Mouse (Mus musculus) layer of hippocampus, adult 9-11 months (tissue): ENCODE measurements at regions not wholly inside any gene's neighbourhood (a gene's known extent, or its start where the extent isn't known, plus 50 kb on each side); places are given as distances from the start of the nearest gene placed in this dataset.
A peak's percentile ranks its signal among the peaks of the same experiment; 100 is the strongest.
"Not testable (repeated sequence)": the region's sequence is repeated elsewhere in the genome, so short reads cannot be mapped to it uniquely, and the experiment has no call there.

Experiments used
- DNase-seq: peaks from one replicate; pipeline ENCODE4 v3.0.0; 2022

DNA sequence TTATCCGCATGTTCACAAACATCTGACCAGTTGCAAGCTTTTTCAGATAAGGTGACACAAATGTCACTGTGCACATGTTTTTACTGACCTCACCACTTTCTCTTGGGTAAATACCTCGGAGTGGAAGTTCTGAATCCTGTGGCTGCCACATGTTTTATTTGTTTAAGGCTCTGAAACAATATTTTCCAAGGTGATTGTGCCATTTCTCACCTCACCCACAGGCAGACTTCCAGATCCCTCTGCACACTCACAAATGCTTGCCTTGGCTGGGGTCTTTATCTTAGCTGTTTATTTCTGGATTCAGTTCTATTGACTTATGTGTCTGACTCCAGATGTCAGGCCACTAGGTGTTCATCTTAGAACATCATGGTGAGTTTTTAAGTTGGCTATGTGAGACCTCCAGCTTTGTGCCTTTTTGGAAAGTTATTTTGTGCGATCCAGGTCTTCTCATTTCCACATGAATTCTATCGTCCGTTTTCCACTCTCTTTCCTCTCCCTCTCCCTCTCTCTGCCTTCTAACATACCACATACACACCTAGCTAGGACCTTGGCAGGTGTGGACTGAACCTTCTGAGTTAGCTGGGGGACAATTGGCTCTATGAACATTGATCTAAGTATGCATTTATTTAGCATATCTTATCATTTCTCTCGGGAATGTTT is 133.6 kb downstream of the Dll1 start:
- DNase-seq: no peak

DNA sequence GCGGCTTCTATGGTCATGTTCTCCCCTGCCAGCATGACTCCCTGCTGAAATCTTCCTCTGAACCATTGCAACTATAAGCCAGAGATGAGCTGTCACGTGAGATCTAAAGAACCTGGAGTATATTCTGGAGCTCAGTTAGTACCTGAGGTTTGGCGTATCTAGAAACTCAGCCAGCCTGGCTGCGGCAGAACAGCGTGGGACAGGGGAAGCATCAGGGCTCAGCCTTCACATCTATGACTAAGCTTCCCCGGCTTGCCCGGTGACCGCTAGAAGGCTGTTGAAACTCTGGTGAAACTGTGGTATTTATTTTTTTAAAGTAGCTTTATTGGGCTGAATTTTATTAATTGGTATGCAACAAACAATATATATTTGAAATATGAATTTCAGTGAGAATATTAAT is 134.3 kb downstream of the Dll1 start:
- no peak for DNase-seq

DNA sequence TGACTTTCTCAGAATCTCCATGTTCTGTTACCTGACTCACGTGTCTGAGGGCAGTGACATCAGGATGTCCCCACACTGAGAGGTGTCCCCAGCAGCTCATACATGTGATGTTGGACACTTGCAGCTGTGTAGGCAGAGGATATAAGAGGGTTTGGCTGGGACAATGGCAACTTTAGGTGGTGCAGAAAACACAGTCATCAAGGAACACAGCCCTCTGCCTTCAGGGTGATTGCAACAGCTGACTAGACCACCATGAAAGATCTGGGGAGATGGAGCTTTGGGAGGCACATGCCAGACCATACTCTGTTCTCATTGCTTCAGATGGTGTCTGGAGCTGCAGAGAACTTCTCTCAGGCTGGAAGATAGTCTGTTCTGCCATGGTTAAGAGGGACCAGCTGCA is 135.2 kb downstream of the Dll1 start:
- no peak for DNase-seq

DNA sequence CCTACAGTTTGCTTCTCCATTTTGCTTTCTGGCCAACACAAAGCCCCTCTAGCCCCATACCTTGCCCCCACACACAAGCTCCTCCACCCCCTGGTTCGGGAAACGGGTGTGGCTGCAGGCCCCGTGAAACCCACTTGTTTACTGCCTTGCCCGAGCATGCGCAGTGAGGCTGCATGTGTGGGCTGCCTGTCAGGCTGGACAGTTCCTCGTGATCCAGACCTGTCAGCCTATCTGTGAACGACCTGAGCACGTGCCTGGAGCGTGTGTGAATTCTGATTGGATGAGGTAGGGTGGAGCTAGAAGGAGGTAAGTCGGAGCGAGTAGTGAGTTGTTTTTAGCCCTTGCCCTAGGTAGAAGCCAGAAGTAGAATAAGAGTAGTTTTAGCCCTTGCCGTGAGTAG is 136.0 kb downstream of the Dll1 start:
- not testable (repeated sequence) for DNase-seq

DNA sequence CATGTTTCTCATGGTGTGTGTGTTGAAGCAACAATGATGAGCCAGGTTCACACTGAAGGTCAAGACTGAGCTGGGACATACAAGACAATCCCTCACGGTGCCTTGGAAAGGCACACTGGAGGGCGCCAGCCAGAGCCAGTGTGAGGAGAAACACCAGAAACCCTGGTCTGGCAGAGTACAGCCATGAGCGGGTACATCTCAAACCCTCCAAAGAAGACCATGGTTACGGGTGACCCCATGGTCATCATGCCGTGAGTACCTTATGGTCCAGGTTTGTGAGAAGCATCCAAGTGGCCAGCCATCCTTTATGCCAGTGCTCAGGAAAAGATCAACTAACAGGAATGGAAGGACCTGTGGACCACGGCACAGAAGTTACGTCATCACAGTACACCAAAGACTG is 136.7 kb downstream of the Dll1 start:
- no peak for DNase-seq

DNA sequence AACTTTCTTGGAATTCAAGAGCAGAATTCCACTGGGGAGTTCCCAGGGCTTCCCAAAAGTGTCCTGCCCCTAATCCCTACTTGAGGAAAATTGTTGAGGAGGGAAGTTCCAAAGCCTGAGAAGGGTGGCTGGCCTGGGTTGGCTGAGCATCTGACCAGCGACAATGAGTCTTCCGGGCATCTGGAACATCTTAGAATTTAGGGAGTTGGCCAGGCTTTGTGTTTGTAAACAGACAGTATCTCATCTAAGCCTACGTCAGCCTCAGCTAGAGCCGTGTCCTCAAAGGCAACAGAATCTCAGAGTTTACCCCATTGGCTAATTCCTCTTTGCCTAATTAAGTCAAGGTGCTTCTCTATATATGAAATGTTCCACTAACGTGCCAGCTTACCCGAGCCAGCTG is 141.6 kb downstream of the Dll1 start:
- DNase-seq: no peak

DNA sequence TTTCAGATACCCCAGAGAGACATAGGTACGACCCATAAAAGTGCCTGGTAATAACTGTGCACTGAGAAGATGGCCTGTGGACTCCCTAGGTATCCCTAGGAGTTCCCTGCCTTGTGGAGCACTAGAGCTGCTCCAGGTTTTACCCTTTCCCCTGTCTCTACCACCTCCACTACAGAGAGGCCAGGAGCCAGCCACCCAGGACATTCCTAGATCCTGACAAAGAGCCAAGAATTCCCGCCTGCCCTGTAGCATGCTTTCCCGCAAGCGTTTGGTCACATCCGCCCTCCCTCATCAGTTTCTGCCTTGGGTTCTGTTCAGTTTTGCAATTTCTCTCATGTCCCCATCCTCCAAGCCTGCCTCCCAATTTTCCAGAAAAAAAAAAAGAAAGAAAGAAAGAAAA is 145.5 kb downstream of the Dll1 start:
- no peak for DNase-seq

DNA sequence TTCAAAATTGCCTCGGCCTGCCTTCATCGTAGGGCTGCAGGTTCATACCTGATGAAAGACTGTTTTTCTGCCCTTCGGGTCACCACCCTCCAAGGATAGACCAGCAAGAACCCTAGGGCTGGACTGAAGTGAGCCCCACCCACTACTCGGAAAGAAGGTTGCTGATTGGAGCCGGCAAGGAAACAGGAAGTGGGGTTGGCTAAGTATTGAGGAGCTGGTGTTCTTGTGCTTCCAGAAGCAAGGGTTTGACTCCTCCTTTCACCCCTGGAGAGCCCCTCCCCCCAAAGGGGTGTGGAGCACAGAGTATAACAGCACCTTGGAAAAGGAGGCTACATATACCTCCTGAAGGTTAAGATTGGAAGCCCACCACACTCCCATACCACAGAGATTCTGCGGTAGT is 147.5 kb downstream of the Dll1 start:
- DNase-seq: no peak

DNA sequence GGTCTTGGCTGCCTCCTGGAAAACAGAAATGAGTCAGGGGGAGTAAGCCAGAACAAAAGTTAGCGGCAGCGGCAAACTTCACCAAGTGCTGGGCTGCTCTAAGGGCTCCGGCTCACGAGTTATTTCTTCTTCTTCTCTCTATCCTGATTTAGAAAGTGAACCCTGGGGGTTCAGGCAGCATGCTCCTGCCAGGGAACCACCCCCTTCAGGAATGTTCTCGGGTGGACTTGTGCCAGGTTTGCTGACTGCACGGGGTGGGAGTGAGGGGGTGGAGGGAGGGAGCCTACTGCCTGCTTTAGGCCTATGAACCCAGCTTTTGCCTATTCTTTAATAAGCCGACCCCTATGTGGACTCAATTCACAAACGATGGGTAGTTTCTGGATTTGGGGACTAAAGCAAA is 148.6 kb downstream of the Dll1 start:
- DNase-seq: no peak

DNA sequence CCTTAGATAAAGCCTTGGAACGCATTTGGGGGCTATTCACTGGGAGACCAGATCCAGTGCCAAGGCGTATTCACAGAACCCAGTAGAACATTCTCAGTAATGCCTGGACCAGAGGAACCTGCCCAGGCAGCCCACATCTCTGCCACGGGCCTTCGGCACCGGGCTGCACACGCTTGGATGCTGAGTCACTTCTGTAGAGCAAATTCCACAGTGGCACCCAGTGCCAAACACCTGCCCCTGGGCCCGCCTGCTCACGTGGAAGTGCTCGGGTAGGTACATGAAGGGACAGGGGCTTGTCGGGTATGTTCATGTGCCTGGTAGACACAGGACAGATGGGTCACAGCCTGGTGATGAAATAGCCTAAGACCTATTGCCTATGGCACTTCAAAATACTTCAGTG is 152.8 kb downstream of the Dll1 start:
- no peak for DNase-seq

DNA sequence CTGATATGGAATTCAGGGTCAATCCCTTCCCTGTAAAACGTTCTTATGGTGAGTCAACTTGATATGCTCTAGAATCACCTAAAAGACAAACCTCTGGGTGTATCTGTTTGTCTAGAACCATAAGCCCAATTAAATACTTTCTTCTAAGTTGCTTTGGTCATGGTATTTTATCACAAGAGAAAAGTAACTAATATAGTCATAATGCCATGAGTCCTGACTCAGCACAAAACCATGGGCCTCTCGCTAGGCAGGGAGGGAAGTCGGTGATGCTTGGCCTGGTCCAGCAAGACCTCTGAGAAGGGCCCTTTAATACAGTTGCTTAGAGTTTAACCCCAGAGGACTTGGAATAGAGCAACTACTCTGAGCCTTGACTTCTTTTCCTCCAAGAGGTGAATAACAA is 153.7 kb downstream of the Dll1 start:
- DNase-seq: no peak

DNA sequence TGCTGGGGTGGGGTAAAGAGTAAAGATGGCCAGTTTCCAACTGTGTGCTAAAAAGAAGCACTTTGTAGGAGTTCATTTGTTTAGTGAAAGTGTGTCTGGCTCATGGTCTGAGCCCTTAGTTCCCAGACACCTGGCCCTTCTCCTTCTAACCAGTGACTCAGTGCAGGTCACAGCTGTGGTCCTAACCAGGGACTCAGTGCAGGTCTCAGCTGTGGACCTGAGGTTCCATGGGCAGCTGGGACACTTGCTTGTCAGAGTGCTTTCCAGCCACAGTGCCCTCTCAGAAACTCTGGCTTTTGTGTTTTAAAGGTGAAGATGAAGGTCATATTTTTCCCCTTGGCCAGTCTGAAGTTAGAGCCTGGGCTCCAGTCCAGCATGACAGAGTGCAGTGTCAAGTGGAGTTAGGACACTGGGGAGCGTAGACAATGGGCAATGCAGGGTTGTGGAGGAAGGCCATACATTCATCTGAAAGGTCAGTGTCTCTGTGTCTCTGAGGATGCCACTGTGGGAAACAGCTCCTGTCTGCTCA is 162.5 kb downstream of the Dll1 start:
- DNase-seq: no peak

DNA sequence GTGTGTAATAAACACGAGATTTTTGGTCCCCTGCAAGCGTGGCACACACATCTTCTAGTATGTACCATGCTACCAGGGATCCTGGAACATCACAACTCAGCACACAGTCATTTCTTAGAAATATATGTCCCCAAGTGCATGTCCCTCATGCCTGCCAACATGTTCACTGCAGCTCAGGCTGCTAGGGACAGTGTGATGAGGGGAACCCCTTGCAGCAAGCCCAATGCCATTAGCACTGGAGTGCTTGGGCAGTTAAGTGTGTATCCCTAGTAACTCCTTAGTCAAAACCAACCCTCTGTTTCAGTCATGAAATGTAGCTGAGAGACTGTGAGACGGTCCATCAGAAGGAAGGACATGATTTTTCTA is 167.5 kb upstream of the Gm3448 start:
- no peak for DNase-seq

DNA sequence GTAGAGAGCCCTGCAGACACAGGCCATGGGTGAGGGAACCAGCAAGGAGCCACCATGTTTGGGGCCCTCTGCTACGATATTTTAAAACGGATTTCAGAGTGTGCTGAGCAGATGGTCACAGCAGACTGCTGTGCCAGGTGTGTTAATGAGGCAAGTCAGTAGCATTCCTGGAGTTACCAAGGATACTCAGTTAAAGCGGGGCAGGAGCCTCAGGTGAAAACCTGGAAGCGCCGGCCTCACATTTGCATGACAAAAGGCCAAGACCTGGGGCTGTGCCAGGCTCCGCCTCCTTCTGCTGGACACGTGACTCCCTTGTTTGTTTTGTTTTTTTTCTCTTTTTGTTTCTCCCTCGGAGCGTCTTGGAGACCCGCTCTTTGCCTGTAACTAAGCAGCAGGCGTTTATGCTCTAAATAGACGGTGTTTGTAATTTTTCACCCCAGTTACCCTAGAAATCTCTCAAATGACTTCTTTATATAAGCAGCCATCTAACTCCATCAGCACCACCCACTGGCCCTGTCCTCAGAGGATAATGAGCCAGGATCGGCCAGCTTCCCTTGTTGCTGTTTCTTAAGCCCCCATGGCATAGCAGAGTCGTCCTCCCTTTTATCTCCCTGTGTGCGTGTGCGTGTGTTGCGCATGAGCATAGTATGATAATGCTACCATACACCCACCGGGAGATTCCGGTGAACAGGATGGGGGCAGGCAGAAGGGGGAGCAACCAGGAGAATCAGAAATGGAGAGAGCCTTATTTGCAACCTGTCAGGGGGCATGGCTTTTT is 166.9 kb upstream of the Gm3448 start:
- peak; percentile 59 for DNase-seq

DNA sequence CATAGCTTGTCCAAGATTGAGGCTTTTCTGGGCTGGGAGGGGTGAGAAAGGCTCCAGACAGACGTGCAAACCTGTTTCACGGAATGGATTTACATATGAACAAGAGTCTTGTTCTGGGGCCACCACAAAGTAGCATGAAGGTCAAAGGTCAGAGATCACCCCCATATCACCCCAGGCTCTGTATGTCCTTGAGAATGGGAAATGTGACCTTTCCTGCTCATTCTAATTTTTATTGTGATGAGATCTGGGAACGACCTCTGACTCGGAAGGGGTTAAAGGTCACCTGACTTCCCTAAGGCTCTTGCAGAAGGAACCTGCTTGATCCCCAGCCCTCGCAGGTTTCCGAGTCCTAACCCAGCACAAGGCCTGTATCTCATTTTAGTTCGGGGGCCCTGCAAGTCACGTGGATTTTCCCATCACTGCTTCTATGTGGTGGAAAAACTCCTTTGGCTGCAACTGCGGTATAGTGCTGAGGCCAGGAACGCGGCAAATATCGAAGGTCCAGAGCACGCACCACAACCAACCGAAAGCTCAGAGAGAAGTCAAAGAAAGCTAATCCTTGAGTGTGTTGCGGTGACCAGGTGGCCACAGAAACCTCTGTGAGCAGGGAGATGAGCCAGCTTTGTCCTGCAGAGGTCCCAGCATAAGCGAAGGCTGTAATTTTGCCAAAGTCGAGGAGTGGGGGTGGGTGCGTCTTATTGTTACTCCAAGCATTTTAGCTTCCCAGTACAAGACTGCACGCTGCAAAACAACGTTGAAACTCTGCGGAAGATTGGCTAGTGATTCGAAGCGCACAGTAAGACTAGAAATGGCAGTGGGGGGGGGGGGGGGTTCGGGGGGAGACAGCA is 166.1 kb upstream of the Gm3448 start:
- no peak for DNase-seq

DNA sequence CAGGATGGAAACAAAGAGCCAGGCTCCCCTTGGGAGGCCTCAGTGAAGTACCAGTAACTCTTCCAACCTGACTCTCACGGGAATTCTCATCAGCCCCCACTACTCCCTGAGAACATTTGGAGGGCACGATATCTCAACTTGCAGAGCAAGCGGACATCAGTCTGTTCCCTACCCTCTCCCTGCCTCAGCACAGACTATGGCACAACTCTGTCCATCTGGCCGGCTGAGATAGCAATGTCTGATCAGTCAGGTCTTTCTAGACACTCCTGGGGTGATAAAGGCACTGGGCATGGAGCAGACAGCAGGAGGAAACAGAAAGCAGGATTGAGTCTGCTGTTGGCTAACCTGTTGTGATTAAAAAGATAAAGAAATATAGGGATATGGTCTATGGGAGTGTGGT is 164.5 kb upstream of the Gm3448 start:
- DNase-seq: no peak

DNA sequence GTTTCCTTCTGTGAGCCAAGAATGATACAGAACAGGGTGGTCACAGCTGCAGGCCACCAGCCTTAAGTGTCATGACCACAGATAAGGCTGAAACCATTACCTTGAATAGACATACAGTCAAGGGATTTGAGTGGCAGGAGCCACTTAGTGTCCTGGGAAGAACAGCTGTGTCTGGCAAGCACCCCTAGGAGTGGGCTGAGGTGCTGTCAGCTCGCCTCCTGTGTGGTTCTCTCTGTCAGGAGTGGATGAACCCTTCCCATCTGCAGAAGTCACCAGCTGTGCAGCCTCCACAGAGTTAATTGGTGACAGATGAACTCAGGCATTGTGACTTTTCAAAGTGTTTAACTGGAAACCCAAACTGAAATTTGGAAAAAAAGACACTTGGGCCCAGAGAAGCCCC is 163.2 kb upstream of the Gm3448 start:
- DNase-seq: no peak

DNA sequence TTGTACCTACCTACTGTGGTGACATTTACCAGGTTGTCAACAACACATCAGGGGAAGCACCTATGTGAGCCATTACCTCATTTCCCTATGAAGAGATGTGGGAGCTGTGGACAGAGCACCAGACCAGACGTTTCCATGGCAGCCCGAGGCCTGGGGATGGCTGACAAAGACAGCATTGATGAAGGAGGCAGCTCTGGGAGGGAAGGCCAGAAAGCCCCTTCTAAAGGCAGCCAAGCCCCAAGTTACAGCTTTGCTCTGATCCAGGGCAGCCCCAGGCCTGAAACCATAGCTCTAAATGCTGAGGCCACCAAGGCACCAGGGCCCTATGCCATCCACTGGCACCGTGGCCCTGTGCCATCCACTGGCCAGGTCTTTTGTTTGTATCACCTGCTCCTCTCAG is 157.9 kb upstream of the Gm3448 start:
- DNase-seq: no peak

DNA sequence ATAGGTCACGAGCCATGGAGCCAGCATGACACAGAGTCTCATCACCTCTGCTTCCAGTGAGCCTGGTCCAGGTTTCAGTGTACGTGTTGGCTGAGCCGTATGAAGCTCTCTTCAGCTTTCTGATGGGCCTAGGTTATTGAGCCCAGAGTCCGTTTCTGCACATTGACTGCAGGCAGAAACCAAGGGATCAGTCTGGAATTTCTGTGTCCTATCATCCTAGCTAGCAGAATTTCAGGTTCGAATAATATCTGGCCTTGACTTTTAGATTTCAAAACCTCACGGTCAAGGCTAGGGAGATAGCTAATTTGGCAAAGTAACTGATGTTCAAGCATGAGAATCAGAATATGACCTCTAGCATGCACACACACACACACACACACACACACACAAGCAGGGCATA is 156.0 kb upstream of the Gm3448 start:
- no peak for DNase-seq

DNA sequence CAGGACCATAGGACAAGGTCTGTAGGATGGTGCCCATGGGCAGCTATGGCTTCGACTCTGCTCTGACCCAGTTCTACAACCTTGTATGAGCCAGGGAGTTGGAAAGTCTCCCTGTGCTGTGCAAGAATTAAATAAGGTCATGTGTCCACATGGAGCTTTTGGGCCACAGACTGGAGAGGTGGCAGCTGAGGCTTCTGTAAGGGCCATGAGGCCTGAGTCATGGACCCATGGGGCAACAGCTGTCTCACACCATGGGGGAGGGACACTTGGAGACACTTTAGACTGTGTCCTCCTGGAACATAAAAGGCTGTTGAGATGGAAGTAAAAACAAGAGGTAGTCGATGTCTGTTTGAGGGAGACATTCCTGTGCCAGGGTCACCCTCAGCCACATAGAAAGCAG is 154.5 kb upstream of the Gm3448 start:
- DNase-seq: no peak

DNA sequence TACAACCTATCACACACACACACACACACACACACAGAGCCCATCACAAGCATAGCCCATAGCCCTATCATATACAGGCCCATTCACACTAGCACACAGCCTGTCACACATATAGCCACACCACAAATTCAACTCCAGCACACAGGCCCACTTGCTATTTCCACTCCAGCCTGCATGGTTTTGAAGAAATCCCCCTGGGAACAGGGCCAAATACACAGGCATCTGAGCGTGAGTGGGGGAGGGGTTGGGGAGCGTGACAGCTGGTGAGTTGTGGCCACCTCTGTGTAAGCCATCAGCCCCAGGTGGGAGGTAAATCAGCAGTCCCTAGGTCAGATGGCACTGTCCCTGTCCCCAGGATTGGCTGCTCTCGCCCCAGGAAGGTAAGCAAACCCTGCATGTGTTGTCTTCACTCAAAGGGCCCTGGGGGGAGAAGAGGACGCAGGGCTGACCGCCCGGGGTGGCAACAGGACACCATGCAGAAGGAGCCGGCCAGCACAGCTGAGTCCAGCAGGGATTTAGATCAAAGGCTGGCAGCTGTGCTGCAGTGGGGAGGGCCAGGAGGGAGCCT is 153.6 kb upstream of the Gm3448 start:
- DNase-seq: no peak

DNA sequence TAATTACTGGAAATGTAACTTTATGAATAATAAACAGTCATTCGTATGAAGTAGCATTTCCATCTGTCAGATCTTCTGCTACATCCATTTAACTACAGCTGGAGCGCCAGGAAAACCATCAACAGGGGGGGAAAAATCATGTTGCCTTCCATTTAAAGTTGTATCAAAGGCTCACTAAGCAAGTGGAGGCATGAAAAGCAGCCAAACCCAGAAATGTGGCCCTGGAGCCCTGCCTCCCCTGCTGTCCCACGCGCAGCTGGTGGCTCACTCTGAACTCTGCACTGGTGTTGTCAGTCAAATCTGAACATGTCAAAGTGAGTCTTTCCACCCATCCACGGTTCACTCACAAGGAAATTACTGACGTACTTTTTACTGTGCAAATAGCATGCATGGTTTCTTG is 152.5 kb upstream of the Gm3448 start:
- peak; percentile 49 for DNase-seq

DNA sequence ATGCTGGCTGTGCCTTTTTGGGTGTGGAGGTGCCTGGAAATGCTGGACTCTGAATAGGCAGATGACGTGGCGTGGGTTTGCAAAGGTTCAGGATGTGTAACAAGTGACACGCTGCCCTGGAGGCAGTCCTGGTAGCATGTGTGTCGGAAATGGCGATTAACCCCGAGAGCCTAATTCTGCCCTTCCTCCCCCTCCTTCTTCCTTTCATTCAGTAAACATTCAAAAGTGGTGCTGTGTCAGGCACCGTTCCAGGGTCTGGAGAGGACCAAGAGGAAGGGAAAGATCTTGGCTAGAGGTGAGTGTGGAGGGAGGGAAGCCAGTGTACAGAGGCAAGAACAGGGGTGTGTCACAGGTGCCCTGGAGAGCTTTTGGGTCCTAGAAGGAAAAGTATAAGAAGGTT is 151.5 kb upstream of the Gm3448 start:
- DNase-seq: no peak

DNA sequence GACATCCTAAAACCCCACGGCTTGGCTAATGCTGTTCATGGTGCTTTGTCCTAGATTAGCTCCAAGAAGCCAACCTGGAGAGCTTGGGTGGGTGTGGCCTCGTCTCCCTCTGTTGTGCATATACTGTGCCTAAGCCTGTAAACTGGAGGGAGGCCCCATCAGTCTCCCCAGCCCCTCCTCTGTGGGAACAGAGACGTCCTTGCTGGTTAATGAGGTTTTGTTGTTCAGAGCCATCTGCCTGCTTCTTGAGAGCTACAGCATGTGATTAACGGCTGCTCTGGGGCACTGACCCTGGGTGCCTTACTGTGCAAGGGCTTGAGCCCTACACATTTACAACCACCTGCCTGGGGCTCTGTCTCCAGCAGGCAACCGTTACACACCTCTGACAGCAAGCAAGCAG is 143.9 kb upstream of the Gm3448 start:
- no peak for DNase-seq
